Comparison of ENCODE assay signal across 6 mouse cellular contexts in the genomic region with DNA sequence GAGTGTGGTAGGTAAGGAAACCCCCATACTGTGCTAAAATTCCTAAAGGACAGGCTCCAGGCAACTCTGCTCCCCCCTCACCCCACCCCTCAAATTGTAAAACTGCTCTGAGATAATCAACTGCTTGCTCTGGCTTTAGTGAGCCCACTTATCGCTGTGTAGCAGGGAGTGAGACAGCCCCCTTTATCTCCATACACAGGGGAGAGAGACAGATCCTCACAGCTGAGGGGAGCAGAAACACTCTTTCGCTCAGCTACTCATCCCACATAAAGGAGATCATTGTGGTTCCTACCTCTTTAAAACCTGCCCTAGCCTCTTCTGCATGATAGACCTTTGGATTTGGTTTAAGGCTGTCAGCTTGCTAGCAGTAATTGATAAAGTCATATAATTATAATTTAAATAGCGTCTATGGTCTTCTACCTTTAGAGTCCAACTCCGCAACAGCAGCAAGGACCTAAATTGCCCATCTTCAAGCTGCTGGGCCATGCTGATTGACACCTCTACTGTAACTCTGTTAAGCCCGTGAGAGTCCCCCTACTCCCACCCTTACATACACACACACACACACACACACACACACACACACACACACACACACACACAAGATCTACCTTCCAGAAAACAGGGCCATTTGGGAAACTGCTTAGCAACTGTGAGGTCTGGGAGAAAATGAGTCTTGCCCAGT. TPM values are rescaled to one million over a fixed set of nuclear protein-coding genes. Genes with fewer than 3 reads are reported as not detected.
A peak's percentile ranks its signal among the peaks of the same experiment; 100 is the strongest.
DNase-seq lines count a peak whose midpoint lies in the region; ATAC-seq lines count a peak whose summit lies in the region.
"Not testable (repeated sequence)": the region's sequence is repeated elsewhere in the genome, so short reads cannot be mapped to it uniquely, and the experiment has no call there.

No protein-coding gene starts in this region.

- peak overlapping the region; percentile 39 for H3K4me3 ChIP-seq in erythroblast, embryonic 14.5 days (replicated peaks)
- not testable (repeated sequence) for H3K4me3 ChIP-seq in heart, embryonic 12.5 days; liver, embryonic 11.5 days (ENCODE audit: low read depth, low read length); liver, embryonic 16.5 days (ENCODE audit: low read depth, low read length)

- H3K9me3 ChIP-seq in erythroblast, embryonic 14.5 days (ENCODE audit: control insufficient read depth, low read length); heart, embryonic 12.5 days (replicated peaks); liver, embryonic 11.5 days (ENCODE audit: control insufficient read depth, low read length); liver, embryonic 16.5 days (replicated peaks; ENCODE audit: control insufficient read depth, low read length): not testable (repeated sequence)

- not testable (repeated sequence) for H3K27me3 ChIP-seq in erythroblast, embryonic 14.5 days (ENCODE audit: control insufficient read depth); heart, embryonic 12.5 days (replicated peaks); liver, embryonic 11.5 days (replicated peaks; ENCODE audit: control insufficient read depth, insufficient read depth, low read length); liver, embryonic 16.5 days (ENCODE audit: control insufficient read depth, insufficient read depth, low read depth, low read length)

- WGBS in heart, embryonic 12.5 days, result 54% methylated on average over 5 of the region's 5 CpGs
- WGBS in liver, embryonic 11.5 days, result 46% methylated on average over 5 of the region's 5 CpGs
- WGBS in liver, embryonic 16.5 days (ENCODE audit: insufficient replicate concordance), result 28% methylated on average over 5 of the region's 5 CpGs

- DNase-seq in c-Kit-negative CD71-positive TER-119-positive erythroid progenitor cells, embryonic 14.5 days (ENCODE audit: low read depth, low spot score), result peak; percentile 63
- peak; percentile 50 for DNase-seq in liver, embryonic 11.5 days (ENCODE audit: low spot score)
- peak; percentile 34 to 48 for DNase-seq in spleen, postnatal 36 days (ENCODE audit: low spot score in 2 of 2)

- not testable (repeated sequence) for H3K36me3 ChIP-seq in erythroblast, embryonic 14.5 days (ENCODE audit: control insufficient read depth); heart, embryonic 12.5 days; liver, embryonic 11.5 days (ENCODE audit: control insufficient read depth, insufficient read depth, low read length); liver, embryonic 16.5 days (ENCODE audit: control insufficient read depth, insufficient read depth)

- not testable (repeated sequence) for H3K27ac ChIP-seq in heart, embryonic 12.5 days (ENCODE audit: poor library complexity, severe bottlenecking)
- peak overlapping the region; percentile 77 for H3K27ac ChIP-seq in liver, embryonic 11.5 days (ENCODE audit: low read depth, low read length)
- H3K27ac ChIP-seq in liver, embryonic 16.5 days (ENCODE audit: low read length), result peak overlapping the region; percentile 74

- not testable (repeated sequence) for H3K9ac ChIP-seq in heart, embryonic 12.5 days
- peak overlapping the region; percentile 57 for H3K9ac ChIP-seq in liver, embryonic 11.5 days (ENCODE audit: low read depth, low read length)
- H3K9ac ChIP-seq in liver, embryonic 16.5 days (ENCODE audit: low read depth, low read length), result peak overlapping the region; percentile 26

- H3K4me2 ChIP-seq in heart, embryonic 12.5 days, result not testable (repeated sequence)
- peak overlapping the region; percentile 54 for H3K4me2 ChIP-seq in liver, embryonic 11.5 days
- H3K4me2 ChIP-seq in liver, embryonic 16.5 days (ENCODE audit: low read depth, low read length), result peak overlapping the region; percentile 36

- peaks cover 67% of the 10 kb centered on the region for H3K4me1 ChIP-seq in erythroblast, embryonic 14.5 days (ENCODE audit: control insufficient read depth)
- peaks cover 12% of the 10 kb centered on the region for H3K4me1 ChIP-seq in heart, embryonic 12.5 days (replicated peaks)
- H3K4me1 ChIP-seq in liver, embryonic 11.5 days (replicated peaks; ENCODE audit: control insufficient read depth, insufficient read depth, low read length), result not testable (repeated sequence)
- peaks cover 31% of the 10 kb centered on the region for H3K4me1 ChIP-seq in liver, embryonic 16.5 days (ENCODE audit: control insufficient read depth, low read depth, low read length)

- peak; percentile 84 for ATAC-seq in heart, embryonic 12.5 days (ENCODE audit: insufficient number of reproducible peaks, low FRiP score)
- ATAC-seq in liver, embryonic 11.5 days (replicated peaks; ENCODE audit: low FRiP score), result peak; percentile 98
- peak; percentile 99 for ATAC-seq in liver, embryonic 16.5 days (ENCODE audit: low read depth)

RNA-seq across cellular contexts. Expression of a gene that starts 15.5 kb away (rescaled TPM):
- 0.23 and 0.27 TPM in 2 replicates for polyA plus RNA-seq in erythroblast, embryonic 14.5 days (2012)
- polyA plus RNA-seq in heart, embryonic 12.5 days (2016; fragmentation: Nextera tagmentation; extraction: Ambion mirVana), result 5.9 and 7.0 TPM in 2 replicates
- polyA plus RNA-seq in liver, embryonic 11.5 days (2014; fragmentation: Nextera tagmentation; extraction: Ambion mirVana), result 14.8 and 15.2 TPM in 2 replicates
- 5.6 and 5.8 TPM in 2 replicates for polyA plus RNA-seq in liver, embryonic 16.5 days (2015; fragmentation: Nextera tagmentation; extraction: Ambion mirVana)
